ENCODE assay signal across 15 mouse cellular contexts in the genomic region with DNA sequence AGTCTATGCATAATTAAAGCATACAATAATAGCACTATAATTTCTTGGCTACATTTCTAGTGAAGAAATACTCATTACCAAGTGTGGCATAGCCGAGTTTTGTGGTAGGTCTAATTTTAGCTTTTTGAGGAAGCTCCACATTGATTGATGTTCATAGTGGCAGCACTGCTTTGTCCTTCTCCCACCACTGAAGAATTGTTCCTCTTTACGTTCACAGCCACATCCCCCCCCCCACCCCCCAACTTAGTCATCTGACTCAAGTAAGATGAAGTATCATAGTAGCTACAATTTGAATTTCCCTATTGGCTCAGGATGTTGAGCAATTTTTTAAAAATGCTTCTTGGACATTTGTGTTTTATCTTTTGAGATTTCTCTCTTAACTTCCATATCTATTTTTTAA. TPM values are rescaled to one million over a fixed set of nuclear protein-coding genes. Genes with fewer than 3 reads are reported as not detected.
DNase-seq lines count a peak whose midpoint lies in the region; ATAC-seq lines count a peak whose summit lies in the region.
"Had no signal": no experiment of that assay in that cellular context is flagged by ENCODE, and none has a peak within 500 bp of the region (broad histone marks: within the 10 kb centered on the region; RNA-seq: fewer than 3 reads in every experiment).

No protein-coding gene starts in this region.

- peak; percentile 97 for ATAC-seq in megakaryocyte progenitor cell, adult 5-6 weeks (replicated peaks; ENCODE audit: poor library complexity)
- ATAC-seq: hindbrain, postnatal 0 days; intestine, embryonic 16.5 days had no signal

- peak; percentile 8 for DNase-seq in lung, postnatal 36 days
- no peak for DNase-seq in lung, postnatal 4 days
- DNase-seq in c-Kit-positive CD71-negative TER-119-negative erythroid progenitor cells, embryonic 14.5 days (ENCODE audit: low read depth), result peak; percentile 58
- DNase-seq in right cerebral cortex, postnatal 10 days (ENCODE audit: low spot score in 2 of 2), result no peak
- no peak for DNase-seq in cerebellum, adult 11-12 months
- DNase-seq in kidney, postnatal 36 days, result no peak
- DNase-seq: adrenal gland, postnatal 25 days; cerebellum, adult 18-20 months; cerebellum, postnatal 14 days; kidney, postnatal 4 days; layer of hippocampus, adult 9-11 months; lung, postnatal 14 days had no signal

RNA-seq across cellular contexts. Expression of gene Tspyl1, which starts 32.4 kb away (rescaled TPM):
- total RNA-seq in megakaryocyte progenitor cell, adult 5-6 weeks (2015), result 29.5 and 34.2 TPM in 2 replicates
- 36.7 and 36.9 TPM in 2 replicates for total RNA-seq in megakaryocyte progenitor cell, adult 5-6 weeks (2017)

RNA-seq across cellular contexts. Expression of gene Dse, which starts 42.1 kb away (rescaled TPM):
- total RNA-seq in megakaryocyte progenitor cell, adult 5-6 weeks (2015), result 1.1 and 1.3 TPM in 2 replicates
- total RNA-seq in megakaryocyte progenitor cell, adult 5-6 weeks (2017), result 0.79 and 0.91 TPM in 2 replicates

RNA-seq across cellular contexts. Expression of gene Tspyl4, which starts 47.6 kb away (rescaled TPM):
- total RNA-seq in megakaryocyte progenitor cell, adult 5-6 weeks (2015), result 3.2 and 3.6 TPM in 2 replicates
- 1.0 and 1.8 TPM in 2 replicates for total RNA-seq in megakaryocyte progenitor cell, adult 5-6 weeks (2017)

Comparison
In these comparisons a context has a peak if more than half of its experiments do, and no peak if none do; other contexts are left out.
1. DNase-seq: peak in lung, postnatal 36 days (single experiment) and c-Kit-positive CD71-negative TER-119-negative erythroid progenitor cells, embryonic 14.5 days (single experiment); none in lung, postnatal 4 days (0 of 2), right cerebral cortex, postnatal 10 days (0 of 2), cerebellum, adult 11-12 months (single experiment) and kidney, postnatal 36 days (0 of 2).